Mouse (Mus musculus) intestine, embryonic 14.5 days (tissue): ENCODE measurements at regions not wholly inside any gene's neighbourhood (a gene's known extent, or its start where the extent isn't known, plus 50 kb on each side); places are given as distances from the start of the nearest gene placed in this dataset.

Source experiments
- ATAC-seq: fragments of 200-750 bp; cut with Nextera tagmentation; replicated peaks from 2 replicates; pipeline ENCODE4 v1.8.0; 2017; ENCODE audit warnings: low read depth, moderate number of reproducible peaks, moderate TSS enrichment, moderate library complexity; ENCODE audit not compliant: low FRiP score, low TSS enrichment
- DNase-seq: peaks from one replicate; pipeline ENCODE4 v3.0.0-alpha.2; 2018; ENCODE audit warnings: low spot score
- H3K27ac ChIP-seq: fragments of 300-500 bp; sonication (generic); 2 replicates; pipeline ENCODE4 v1.5.1; 2014; ENCODE audit warnings: low read depth, mild to moderate bottlenecking, control low read depth
- H3K27me3 ChIP-seq: fragments of 300-500 bp; sonication (generic); replicated peaks from 2 replicates; pipeline ENCODE4 v1.6.1; 2014; ENCODE audit warnings: low read length, control low read depth; ENCODE audit not compliant: control insufficient read depth, insufficient read depth
- H3K36me3 ChIP-seq: fragments of 300-500 bp; sonication (generic); 2 replicates; pipeline ENCODE4 v1.6.1; 2014; ENCODE audit warnings: low read length, control low read depth; ENCODE audit not compliant: control insufficient read depth, insufficient read depth
- H3K4me1 ChIP-seq: fragments of 300-500 bp; sonication (generic); replicated peaks from 2 replicates; pipeline ENCODE4 v1.6.1; 2014; ENCODE audit warnings: low read length, control low read depth, mixed read lengths; ENCODE audit not compliant: control insufficient read depth, insufficient read depth
- H3K4me2 ChIP-seq: fragments of 300-500 bp; sonication (generic); 2 replicates; pipeline ENCODE4 v1.6.1; 2014; ENCODE audit warnings: low read length
- H3K4me3 ChIP-seq: fragments of 300-500 bp; sonication (generic); 2 replicates; pipeline ENCODE4 v1.5.1; 2014; ENCODE audit warnings: low read depth, low read length, control low read depth, mixed read lengths
- H3K9ac ChIP-seq: fragments of 300-500 bp; sonication (generic); 2 replicates; pipeline ENCODE4 v1.6.1; 2014; ENCODE audit warnings: mild to moderate bottlenecking, low read length
- H3K9me3 ChIP-seq: fragments of 300-500 bp; sonication (generic); 2 replicates; pipeline ENCODE4 v1.6.1; 2016; ENCODE audit warnings: low read length, control low read depth; ENCODE audit not compliant: control insufficient read depth
- WGBS: fragments of 180-500 bp; shearing (Covaris S2); extraction: QIAGEN DNeasy Blood & Tissue Kit; methylation state at CpG from one replicate; pipeline ENCODE4 v1.1.7; 2014; 5-methylcytosine and 5-hydroxymethylcytosine counted together

GRCm38 (mm10) chr9:101690402-101690861 lies 171.2 kb upstream of the 9630041A04Rik start:
- peak overlapping the region; percentile 39 for H3K4me2 ChIP-seq
- 17% methylated on average over 12 of the region's 12 CpGs for WGBS
- no peaks in the 10 kb centered on the region for H3K36me3 ChIP-seq
- H3K9me3 ChIP-seq: no peaks in the 10 kb centered on the region
- no peak for ATAC-seq
- H3K27ac ChIP-seq: no peak overlapping the region
- no peak overlapping the region for H3K9ac ChIP-seq
- no peak overlapping the region for H3K4me3 ChIP-seq
- H3K27me3 ChIP-seq: no peaks in the 10 kb centered on the region; the same call in 1 of the 2 replicates
- no peaks in the 10 kb centered on the region; the same call in 1 of the 2 replicates for H3K4me1 ChIP-seq
- DNase-seq: no peak

- ATAC-seq (peak; percentile 66; the same call in 1 of the 2 replicates), DNase-seq (peak; percentile 99)
- H3K27me3 ChIP-seq: no peaks in the 10 kb centered on the region; the same call in 1 of the 2 replicates
- whole genome bisulfite sequencing: 12% methylated on average over 11 of the region's 11 CpGs
- no peak overlapping the region for H3K4me3 ChIP-seq
- H3K4me2 ChIP-seq: peak overlapping the region; percentile 39
- no peak overlapping the region for H3K9ac ChIP-seq
- no peaks in the 10 kb centered on the region for H3K9me3 ChIP-seq
- no peak overlapping the region for H3K27ac ChIP-seq
- no peaks in the 10 kb centered on the region; the same call in 1 of the 2 replicates for H3K4me1 ChIP-seq
- no peaks in the 10 kb centered on the region for H3K36me3 ChIP-seq
These were observed 171.9 kb upstream of the 9630041A04Rik start for GRCm38 (mm10) chr9:101689532-101690401.

GRCm38 (mm10) chr9:101687226-101687625 lies 174.4 kb upstream of the 9630041A04Rik start:
- Histone ChIP-seq H3K4me1 (no peaks in the 10 kb centered on the region; the same call in 1 of the 2 replicates), H3K9me3 (no peaks in the 10 kb centered on the region), H3K27ac (no peak overlapping the region), H3K36me3 (no peaks in the 10 kb centered on the region), H3K4me3 (no peak overlapping the region), H3K4me2 (no peak overlapping the region), H3K27me3 (no peaks in the 10 kb centered on the region), H3K9ac (no peak overlapping the region)
- WGBS: 89% methylated on average over 6 of the region's 6 CpGs
- ATAC-seq: no peak
- DNase-seq: no peak

GRCm38 (mm10) chr9:101677563-101677962 lies 184.1 kb upstream of the 9630041A04Rik start:
- H3K27ac ChIP-seq: no peak overlapping the region
- H3K4me3 ChIP-seq: no peak overlapping the region
- H3K36me3 ChIP-seq: no peaks in the 10 kb centered on the region
- no peaks in the 10 kb centered on the region for H3K4me1 ChIP-seq
- no peak for DNase-seq
- H3K27me3 ChIP-seq: no peaks in the 10 kb centered on the region
- WGBS: 86% methylated on average over 2 of the region's 2 CpGs
- ATAC-seq: no peak
- no peak overlapping the region for H3K4me2 ChIP-seq
- no peaks in the 10 kb centered on the region for H3K9me3 ChIP-seq
- H3K9ac ChIP-seq: no peak overlapping the region

GRCm38 (mm10) chr9:101670111-101670510 lies 191.5 kb upstream of the 9630041A04Rik start:
- no peaks in the 10 kb centered on the region for H3K36me3 ChIP-seq
- no peak overlapping the region for H3K4me3 ChIP-seq
- no peaks in the 10 kb centered on the region for H3K9me3 ChIP-seq
- no peaks in the 10 kb centered on the region for H3K27me3 ChIP-seq
- no peak overlapping the region for H3K4me2 ChIP-seq
- H3K27ac ChIP-seq: no peak overlapping the region
- no peaks in the 10 kb centered on the region for H3K4me1 ChIP-seq
- WGBS: 75% methylated on average over 1 of the region's 1 CpGs
- H3K9ac ChIP-seq: no peak overlapping the region
- no peak for DNase-seq
- no peak for ATAC-seq

- peaks cover 5% of the 10 kb centered on the region; the same call in 1 of the 2 replicates for H3K9me3 ChIP-seq
- ATAC-seq (no peak), DNase-seq (no peak)
- no peak overlapping the region for H3K9ac ChIP-seq
- no peaks in the 10 kb centered on the region for H3K27me3 ChIP-seq
- no peaks in the 10 kb centered on the region for H3K36me3 ChIP-seq
- 87% methylated on average over 5 of the region's 5 CpGs for WGBS
- no peaks in the 10 kb centered on the region for H3K4me1 ChIP-seq
- no peak overlapping the region for H3K27ac ChIP-seq
- no peak overlapping the region for H3K4me2 ChIP-seq
- H3K4me3 ChIP-seq: no peak overlapping the region
These were observed 211.8 kb upstream of the 9630041A04Rik start for GRCm38 (mm10) chr9:101649816-101650215.

- Histone ChIP-seq H3K4me1 (no peaks in the 10 kb centered on the region), H3K9me3 (peaks cover 6% of the 10 kb centered on the region; the same call in 1 of the 2 replicates), H3K4me2 (no peak overlapping the region), H3K27ac (peak overlapping the region; percentile 65; the same call in 1 of the 2 replicates), H3K4me3 (no peak overlapping the region), H3K9ac (no peak overlapping the region), H3K36me3 (no peaks in the 10 kb centered on the region), H3K27me3 (no peaks in the 10 kb centered on the region)
- peak; percentile 62 for ATAC-seq
- no peak for DNase-seq
- 7% methylated on average over 3 of the region's 3 CpGs for WGBS
These were observed 220.1 kb upstream of the 9630041A04Rik start for GRCm38 (mm10) chr9:101641524-101641923.

- no peak overlapping the region for H3K4me2 ChIP-seq
- H3K9ac ChIP-seq: no peak overlapping the region
- no peaks in the 10 kb centered on the region for H3K4me1 ChIP-seq
- no peak for DNase-seq
- no peaks in the 10 kb centered on the region for H3K36me3 ChIP-seq
- H3K27ac ChIP-seq: 0 out of 2 replicates have a peak overlapping the region, but pooled peaks have one; percentile 16
- no peaks in the 10 kb centered on the region for H3K27me3 ChIP-seq
- H3K4me3 ChIP-seq: no peak overlapping the region
- peaks cover 6% of the 10 kb centered on the region; the same call in 1 of the 2 replicates for H3K9me3 ChIP-seq
- no peak for ATAC-seq
These were observed 221.0 kb upstream of the 9630041A04Rik start for GRCm38 (mm10) chr9:101640598-101640997.
